Mouse (Mus musculus): ENCODE measurements around the gene Spata25. TPM values are rescaled to one million over a fixed set of nuclear protein-coding genes. Genes with fewer than 3 reads are reported as not detected.

The Spata25 gene
- polyA plus RNA-seq, 1 experiment = 0.40 TPM

DNA sequence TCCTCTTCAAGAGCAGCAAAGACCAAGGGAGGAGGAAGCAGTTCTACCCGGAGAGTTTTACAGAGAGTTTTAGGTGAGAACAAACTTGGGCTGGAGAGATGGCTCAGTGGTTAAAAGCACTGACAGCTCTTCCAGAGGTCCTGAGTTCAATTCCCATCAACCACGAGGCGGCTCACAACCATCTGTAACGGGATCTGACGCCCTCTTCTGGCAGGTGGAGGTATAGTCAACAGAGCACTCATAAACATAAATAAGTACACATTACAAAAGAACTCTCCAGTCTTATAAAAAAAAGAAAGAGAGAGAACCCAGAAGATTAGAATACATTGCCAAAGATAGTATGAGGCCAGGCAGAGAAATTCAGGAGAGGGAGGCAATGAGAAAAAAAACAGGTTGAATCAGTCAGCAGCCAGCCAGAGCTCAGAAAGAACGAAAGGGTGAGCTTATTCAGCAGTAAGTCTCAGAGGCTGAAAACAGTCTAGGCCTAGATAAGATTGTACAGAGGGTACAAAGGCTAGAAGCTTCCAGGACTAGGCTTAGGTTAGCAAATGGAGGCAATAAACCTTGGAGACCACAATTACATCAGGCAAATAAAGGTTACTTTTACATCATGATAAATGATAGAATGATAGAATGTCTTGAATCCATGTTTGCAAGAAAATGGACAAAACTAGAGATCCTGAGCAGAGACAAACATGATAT lies 43.4 kb upstream of the Spata25 start:
- Histone ChIP-seq H3K4me2 (ENCODE audit: low read depth) (no peak overlapping the region), H3K79me2 (ENCODE audit: control insufficient read depth, insufficient read depth) (no peaks in the 10 kb centered on the region), H3K4me3 (no peak overlapping the region), H3K36me3 (ENCODE audit: control insufficient read depth, insufficient read depth) (no peaks in the 10 kb centered on the region), H3ac (ENCODE audit: control insufficient read depth, insufficient read length) (no peak overlapping the region), H3K27me3 (ENCODE audit: control insufficient read depth, insufficient read depth, insufficient read length) (no peaks in the 10 kb centered on the region)
- TF ChIP-seq MYOG (IDR thresholded peaks at IDR 0.05; ENCODE audit: control insufficient read depth in 1 of 3, insufficient read depth in 1 of 3, insufficient read length in 2 of 3, low read depth in 2 of 3) = no peak
- TF ChIP-seq E2F4 (IDR thresholded peaks at IDR 0.05; ENCODE audit: insufficient read depth) = no peak
- no peak for TF ChIP-seq CEBPB (IDR thresholded peaks at IDR 0.05; ENCODE audit: insufficient read depth, poor library complexity, severe bottlenecking)
- TF ChIP-seq REST (IDR thresholded peaks at IDR 0.05; ENCODE audit: insufficient read depth, insufficient read length) = no peak
- TF ChIP-seq MYOD1 (IDR thresholded peaks at IDR 0.05; ENCODE audit: control insufficient read depth in 1 of 3, insufficient read length in 2 of 3, low read depth in 2 of 3) = no peak
- TF ChIP-seq MAX (IDR thresholded peaks at IDR 0.05; ENCODE audit: low read depth) = no peak
- TF ChIP-seq TCF12 (IDR thresholded peaks at IDR 0.05; ENCODE audit: insufficient read depth, poor library complexity, severe bottlenecking) = no peak
- no peak for TF ChIP-seq USF1 (IDR thresholded peaks at IDR 0.05; ENCODE audit: low read depth)
- TF ChIP-seq POLR2AphosphoS2 (IDR thresholded peaks at IDR 0.05; ENCODE audit: insufficient read length, low read depth) = no peak
- TF ChIP-seq TCF3 (IDR thresholded peaks at IDR 0.05; ENCODE audit: insufficient read length, low read depth) = no peak
- no peak for TF ChIP-seq SRF (IDR thresholded peaks at IDR 0.05; ENCODE audit: control insufficient read depth, insufficient read length, low read depth)

DNA sequence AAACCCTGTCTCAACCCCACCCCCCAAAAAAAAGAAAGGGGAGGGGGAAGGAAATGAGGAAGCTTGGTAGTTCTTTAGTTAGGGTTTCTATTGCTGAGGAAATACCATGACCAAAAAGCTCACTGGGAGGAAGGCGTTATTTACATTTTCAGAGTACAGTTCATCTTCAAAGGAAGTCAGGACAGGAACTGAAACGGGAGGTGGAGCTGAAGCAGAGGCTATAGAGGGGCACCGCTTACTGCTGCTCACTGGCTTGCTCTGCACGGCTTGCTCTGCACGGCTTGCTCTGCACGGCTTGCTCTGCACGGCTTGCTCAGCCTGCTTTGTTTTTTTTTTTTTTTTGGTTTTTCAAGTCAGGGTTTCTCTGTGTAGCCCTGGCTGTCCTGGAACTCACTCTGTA lies 40.2 kb upstream of the Spata25 start:
- no peaks in the 10 kb centered on the region for H3K27me3 ChIP-seq (ENCODE audit: control insufficient read depth, insufficient read depth, insufficient read length)
- H3ac ChIP-seq (ENCODE audit: control insufficient read depth, insufficient read length) = no peak overlapping the region
- no peaks in the 10 kb centered on the region for H3K36me3 ChIP-seq (ENCODE audit: control insufficient read depth, insufficient read depth)
- TF ChIP-seq SRF (IDR thresholded peaks at IDR 0.05; ENCODE audit: control insufficient read depth, insufficient read length, low read depth) (no peak), CEBPB (IDR thresholded peaks at IDR 0.05; ENCODE audit: insufficient read depth, poor library complexity, severe bottlenecking) (no peak), MYOG (IDR thresholded peaks at IDR 0.05; ENCODE audit: control insufficient read depth in 1 of 3, insufficient read depth in 1 of 3, insufficient read length in 2 of 3, low read depth in 2 of 3) (no peak), E2F4 (IDR thresholded peaks at IDR 0.05; ENCODE audit: insufficient read depth) (no peak), POLR2A (IDR thresholded peaks at IDR 0.05; ENCODE audit: insufficient read length, low read depth) (no peak), MYOD1 (IDR thresholded peaks at IDR 0.05; ENCODE audit: control insufficient read depth in 1 of 3, insufficient read length in 2 of 3, low read depth in 2 of 3) (no peak), TCF12 (IDR thresholded peaks at IDR 0.05; ENCODE audit: insufficient read depth, poor library complexity, severe bottlenecking) (no peak), REST (IDR thresholded peaks at IDR 0.05; ENCODE audit: insufficient read depth, insufficient read length) (no peak), TCF3 (IDR thresholded peaks at IDR 0.05; ENCODE audit: insufficient read length, low read depth) (no peak), USF1 (IDR thresholded peaks at IDR 0.05; ENCODE audit: low read depth) (no peak), POLR2AphosphoS2 (IDR thresholded peaks at IDR 0.05; ENCODE audit: insufficient read length, low read depth) (no peak), MAX (IDR thresholded peaks at IDR 0.05; ENCODE audit: low read depth) (no peak)
- no peaks in the 10 kb centered on the region for H3K79me2 ChIP-seq (ENCODE audit: control insufficient read depth, insufficient read depth)
- no peak overlapping the region for H3K4me2 ChIP-seq (ENCODE audit: low read depth)
- no peak overlapping the region for H3K4me3 ChIP-seq

DNA sequence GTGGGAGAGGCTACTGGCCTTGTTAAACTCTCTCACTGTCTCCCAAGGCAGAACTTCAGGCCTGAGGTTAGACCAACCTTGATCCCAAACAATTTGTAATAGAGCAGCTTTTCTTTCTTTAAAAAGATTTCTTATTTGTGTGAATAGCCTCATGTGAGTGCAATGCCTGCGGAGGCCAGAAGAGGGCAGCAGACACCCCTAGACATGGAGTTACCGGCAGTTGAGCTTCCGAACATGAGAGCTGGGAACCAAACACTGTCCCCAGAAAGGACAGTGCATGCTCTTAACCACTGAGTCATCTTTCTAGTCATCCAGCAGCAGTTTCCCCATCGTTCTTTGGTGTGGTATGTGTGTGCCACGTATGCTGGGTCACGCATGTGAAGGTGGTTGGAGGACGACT lies 39.2 kb upstream of the Spata25 start:
- Histone ChIP-seq H3K4me2 (ENCODE audit: low read depth) (no peak overlapping the region), H3K79me2 (ENCODE audit: control insufficient read depth, insufficient read depth) (no peaks in the 10 kb centered on the region), H3K36me3 (ENCODE audit: control insufficient read depth, insufficient read depth) (no peaks in the 10 kb centered on the region), H3ac (ENCODE audit: control insufficient read depth, insufficient read length) (no peak overlapping the region), H3K27me3 (ENCODE audit: control insufficient read depth, insufficient read depth, insufficient read length) (no peaks in the 10 kb centered on the region), H3K4me3 (no peak overlapping the region)
- TF ChIP-seq USF1 (IDR thresholded peaks at IDR 0.05; ENCODE audit: low read depth) (no peak), TCF12 (IDR thresholded peaks at IDR 0.05; ENCODE audit: insufficient read depth, poor library complexity, severe bottlenecking) (no peak), POLR2AphosphoS2 (IDR thresholded peaks at IDR 0.05; ENCODE audit: insufficient read length, low read depth) (no peak), MYOG (IDR thresholded peaks at IDR 0.05; ENCODE audit: control insufficient read depth in 1 of 3, insufficient read depth in 1 of 3, insufficient read length in 2 of 3, low read depth in 2 of 3) (no peak), MAX (IDR thresholded peaks at IDR 0.05; ENCODE audit: low read depth) (no peak), CEBPB (IDR thresholded peaks at IDR 0.05; ENCODE audit: insufficient read depth, poor library complexity, severe bottlenecking) (no peak), POLR2A (IDR thresholded peaks at IDR 0.05; ENCODE audit: insufficient read length, low read depth) (no peak), TCF3 (IDR thresholded peaks at IDR 0.05; ENCODE audit: insufficient read length, low read depth) (no peak), MYOD1 (IDR thresholded peaks at IDR 0.05; ENCODE audit: control insufficient read depth in 1 of 3, insufficient read length in 2 of 3, low read depth in 2 of 3) (no peak), E2F4 (IDR thresholded peaks at IDR 0.05; ENCODE audit: insufficient read depth) (no peak), SRF (IDR thresholded peaks at IDR 0.05; ENCODE audit: control insufficient read depth, insufficient read length, low read depth) (no peak), REST (IDR thresholded peaks at IDR 0.05; ENCODE audit: insufficient read depth, insufficient read length) (no peak)

DNA sequence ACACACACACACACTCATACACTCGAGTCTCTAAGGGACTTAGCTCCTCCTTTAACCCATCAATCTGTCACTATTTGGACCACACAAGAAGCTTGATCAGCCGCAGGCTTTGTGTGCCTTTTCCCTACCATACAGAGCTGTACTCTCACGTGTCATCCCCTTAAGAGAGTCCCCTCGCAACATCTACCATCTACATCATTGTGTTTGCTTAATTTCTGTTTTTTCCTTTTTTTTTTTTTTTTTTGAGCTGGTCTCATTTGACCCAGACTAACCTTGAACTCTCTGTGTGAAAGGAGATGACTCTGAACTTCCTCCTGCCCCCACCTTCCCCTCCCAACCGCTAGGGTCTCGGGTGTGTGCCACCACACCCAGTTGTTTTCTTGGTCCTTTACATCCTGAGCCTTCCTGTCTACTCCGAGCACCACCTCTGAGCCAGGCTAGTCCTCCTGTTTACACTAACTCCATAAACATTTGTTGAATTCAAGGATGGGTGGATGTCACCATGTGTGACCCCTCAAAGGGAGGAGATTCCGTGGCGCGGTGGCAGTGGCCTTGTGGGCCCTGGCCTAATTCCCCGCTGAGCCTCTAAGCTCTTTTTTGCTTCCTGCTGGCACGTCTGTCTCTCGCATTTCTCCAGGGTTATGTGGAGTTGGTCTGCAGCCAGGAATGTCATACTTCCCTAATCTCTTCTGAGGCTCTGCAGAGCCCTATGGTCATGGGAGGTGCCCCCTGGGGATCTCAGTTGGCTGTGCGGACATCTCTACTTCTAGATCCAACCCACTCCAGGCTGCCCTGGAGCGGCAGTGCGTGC lies 38.6 kb upstream of the Spata25 start:
- TF ChIP-seq CEBPB (IDR thresholded peaks at IDR 0.05; ENCODE audit: insufficient read depth, poor library complexity, severe bottlenecking) (no peak), MYOG (IDR thresholded peaks at IDR 0.05; ENCODE audit: control insufficient read depth in 1 of 3, insufficient read depth in 1 of 3, insufficient read length in 2 of 3, low read depth in 2 of 3) (peak in 1 of 3 experiments; percentile 55), MAX (IDR thresholded peaks at IDR 0.05; ENCODE audit: low read depth) (peak; percentile 33)
- no peak overlapping the region for H3K4me3 ChIP-seq

More for the DNA sequence above, 38.6 kb upstream of the Spata25 start:
- Histone ChIP-seq H3K36me3 (ENCODE audit: control insufficient read depth, insufficient read depth) (no peaks in the 10 kb centered on the region), H3K27me3 (ENCODE audit: control insufficient read depth, insufficient read depth, insufficient read length) (no peaks in the 10 kb centered on the region), H3K4me2 (ENCODE audit: low read depth) (peak overlapping the region; percentile 51), H3ac (ENCODE audit: control insufficient read depth, insufficient read length) (no peak overlapping the region), H3K79me2 (ENCODE audit: control insufficient read depth, insufficient read depth) (no peaks in the 10 kb centered on the region)
